Mouse (Mus musculus) heart, postnatal 0 days (tissue): Measurements from ENCODE around the gene Rmnd5b.

Source experiments
- CTCF ChIP-seq: IDR thresholded peaks from 2 replicates; pipeline ENCODE4 v1.5.1; 2016; ENCODE audit warnings: antibody characterized with exemption, control low read depth, low read depth
- EP300 ChIP-seq: IDR thresholded peaks from 2 replicates; pipeline ENCODE4 v1.6.1; 2016; ENCODE audit warnings: antibody characterized with exemption, low read depth

DNA sequence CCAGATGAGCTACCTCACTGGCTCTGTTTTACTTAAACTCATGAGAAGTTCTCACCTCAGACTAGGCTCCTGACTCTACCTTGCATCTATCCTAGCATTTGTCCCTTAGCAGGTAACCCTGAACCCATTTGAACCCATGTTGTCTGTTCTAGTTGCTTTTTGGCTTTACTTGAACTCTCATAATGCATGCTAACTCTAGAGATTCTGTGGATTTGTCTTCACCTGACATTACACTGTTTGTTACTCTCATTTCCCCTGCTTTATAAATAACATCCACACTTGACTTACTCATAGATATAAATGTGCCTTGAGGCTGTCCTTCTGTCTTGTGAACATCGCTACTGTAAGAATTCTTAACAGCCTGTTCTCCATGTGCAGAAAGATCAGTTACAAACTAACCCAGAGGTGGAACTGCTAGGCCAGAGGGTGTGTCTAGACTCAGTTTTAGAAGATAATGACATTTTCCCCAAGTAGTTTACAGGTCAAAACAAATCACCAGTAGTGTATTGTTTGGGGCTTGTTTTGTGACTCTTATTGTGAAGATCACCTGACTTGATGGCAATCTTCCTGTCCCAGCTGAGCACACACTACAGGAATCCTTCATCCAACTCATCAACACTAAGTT lies 40.1 kb downstream of the Rmnd5b start:
- TF ChIP-seq CTCF (no peak), EP300 (no peak)
